Mouse (Mus musculus): ENCODE measurements around the gene Naa38.

Gene Naa38

GRCm38 (mm10) chr11:69413221-69414181 lies 18.2 kb downstream of the Naa38 start, which contains the start of gene Kdm6b:
Kdm6b (minus strand) TSS chr11:69413675.
- DNase-seq (ENCODE audit: low spot score in 2 of 2), result no peak

- DNase-seq (ENCODE audit: low spot score in 2 of 2), result no peak
Measured at GRCm38 (mm10) chr11:69414421-69415326, 19.4 kb downstream of the Naa38 start.

DNA sequence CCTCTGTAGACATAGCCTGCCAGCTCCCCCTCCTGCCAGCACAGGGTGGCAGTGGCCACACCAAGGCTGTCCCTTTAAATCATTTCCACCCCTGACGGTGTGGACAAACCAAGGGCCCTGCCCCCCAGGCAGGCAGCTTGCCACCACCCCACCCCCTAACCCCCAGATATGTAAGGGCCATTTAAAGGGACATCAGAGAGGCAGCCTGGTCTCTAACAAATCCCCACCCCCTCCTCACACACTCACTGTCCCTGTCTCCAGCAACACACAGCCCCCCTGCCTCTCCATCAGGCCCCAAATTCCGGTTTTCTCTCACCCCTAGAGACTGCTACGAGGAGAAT lies 20.0 kb downstream of the Naa38 start:
- DNase-seq (ENCODE audit: low spot score in 2 of 2), result peak in 1 of 2 experiments; percentile 69

DNA sequence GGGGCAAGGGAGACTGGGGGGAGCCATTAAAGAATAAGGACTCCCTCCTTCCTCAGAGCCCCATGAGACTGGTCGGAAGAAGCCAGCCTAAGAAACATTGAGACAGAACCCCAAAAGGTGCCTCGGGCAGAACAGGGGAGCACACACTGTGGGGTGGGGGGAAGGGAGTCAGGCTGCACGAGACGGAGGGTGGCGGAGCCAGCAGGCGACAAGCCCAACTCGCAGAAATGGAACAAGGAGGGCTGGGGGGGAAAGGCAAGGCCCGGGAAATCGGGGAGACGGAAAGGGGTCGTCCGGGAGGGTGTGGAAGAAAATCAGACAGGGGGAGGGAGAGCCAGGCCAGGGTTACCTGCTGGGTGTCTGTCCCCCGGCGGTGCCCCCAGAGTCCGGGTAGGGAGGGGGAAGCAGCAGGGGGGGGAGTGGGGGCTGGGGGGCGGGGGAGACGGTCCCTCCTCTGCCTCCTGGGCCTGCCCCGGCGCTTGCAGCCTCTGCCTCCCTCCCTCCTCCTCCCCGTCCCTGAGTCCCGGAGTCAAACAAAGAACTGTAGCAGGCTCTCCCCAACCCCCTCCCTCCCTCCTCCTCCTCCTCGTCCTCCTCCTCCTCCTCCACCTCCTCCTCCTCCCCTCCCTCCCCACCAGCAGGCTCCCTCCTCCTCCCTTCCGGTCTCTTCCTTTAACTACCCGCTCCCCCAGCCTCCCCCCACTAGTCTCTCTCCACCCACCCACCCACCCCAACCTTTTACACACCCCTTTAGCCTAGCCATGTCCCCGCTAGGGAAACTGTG lies 20.6 kb downstream of the Naa38 start:
- DNase-seq (ENCODE audit: low spot score in 2 of 2), result peak in 1 of 2 experiments; percentile 53

DNA sequence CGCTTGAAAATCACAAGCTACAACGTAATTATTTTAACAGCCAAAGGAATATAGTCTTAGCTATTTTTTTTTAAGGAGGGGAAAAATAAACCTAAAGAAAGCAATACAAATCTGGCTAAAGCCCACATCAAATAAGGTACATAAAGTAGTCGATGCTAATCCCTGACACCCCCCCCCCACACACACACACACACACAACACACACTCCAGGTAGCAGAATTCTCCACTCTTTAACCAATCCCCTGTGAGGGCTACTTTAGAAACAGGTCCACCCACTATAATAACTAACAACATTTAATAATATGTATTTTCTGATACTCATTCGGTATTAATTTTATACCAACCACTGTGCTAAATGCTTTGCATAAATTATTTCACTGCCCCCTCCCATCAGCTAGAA lies 21.2 kb downstream of the Naa38 start:
- DNase-seq (ENCODE audit: low spot score in 2 of 2), result no peak

DNA sequence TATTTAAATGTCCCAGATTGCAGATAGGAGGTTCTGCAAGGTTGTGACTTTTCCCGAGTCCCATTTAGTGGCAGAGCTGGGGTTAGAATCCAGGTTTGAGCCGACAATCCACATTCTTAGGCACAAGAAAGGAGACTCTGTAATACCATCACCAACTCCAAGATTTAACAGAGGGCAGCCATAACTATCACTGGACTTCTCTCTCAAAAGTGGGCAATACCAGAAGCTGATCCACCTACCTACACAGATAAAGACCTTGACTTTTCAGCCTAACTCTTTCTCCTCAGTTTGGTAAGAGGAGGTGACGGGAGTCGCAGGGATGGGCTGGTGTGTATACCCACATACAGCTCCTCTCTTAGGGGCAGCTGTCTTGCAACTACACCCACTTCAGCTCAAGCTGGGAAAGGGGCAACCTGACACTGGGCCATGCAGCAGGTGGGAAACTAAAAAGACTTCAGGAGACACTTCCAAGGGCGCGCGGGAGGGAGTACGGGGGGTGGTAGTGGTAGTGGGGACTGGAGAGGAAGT lies 21.7 kb downstream of the Naa38 start:
- DNase-seq (ENCODE audit: low spot score in 2 of 2), result no peak

DNA sequence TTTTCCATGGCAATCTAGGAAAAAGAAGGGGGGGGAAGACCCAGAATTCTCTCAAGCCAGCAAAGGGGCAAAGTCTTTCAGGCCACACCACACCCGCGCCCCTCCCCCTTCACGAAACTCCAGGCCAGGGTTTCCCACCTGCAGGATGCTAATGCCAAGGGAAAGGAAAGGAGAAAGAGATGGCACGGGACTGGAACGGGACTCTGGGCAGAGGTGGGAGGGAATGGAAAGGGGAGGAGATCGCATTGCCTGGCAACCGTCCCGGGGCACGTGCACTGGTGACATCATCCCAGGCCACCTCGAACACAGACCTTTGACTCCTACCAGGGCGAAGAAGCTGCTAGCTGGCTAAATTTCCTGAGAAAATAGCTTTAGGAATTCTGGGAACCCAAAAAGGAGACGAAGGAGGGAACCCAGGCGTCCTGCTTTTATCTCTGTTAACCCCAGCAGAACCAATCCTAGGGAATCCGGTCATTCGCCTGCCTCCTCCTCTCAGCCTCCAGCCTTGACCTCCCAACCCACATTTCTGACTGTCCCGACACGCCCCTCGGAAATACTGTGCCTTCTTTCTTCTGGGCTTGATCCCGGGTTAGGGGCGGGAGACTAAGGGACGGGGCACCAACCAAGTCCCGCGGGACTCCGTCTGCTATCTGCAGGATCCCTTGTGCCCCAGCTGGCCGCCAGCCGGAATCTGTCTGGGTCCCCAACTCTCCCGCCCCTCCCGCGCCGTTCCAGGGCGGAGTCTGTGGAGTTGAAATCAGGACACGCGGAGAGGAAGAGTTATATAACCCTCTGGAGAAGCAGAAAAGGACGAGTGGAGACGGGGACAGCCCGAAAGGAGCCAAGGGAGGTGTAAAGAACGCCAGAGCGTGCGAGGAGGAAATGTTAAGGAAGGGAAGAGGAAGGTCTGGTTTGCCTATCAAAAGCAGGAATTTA lies 22.4 kb downstream of the Naa38 start:
- peak; percentile 84 to 96 for DNase-seq (ENCODE audit: low spot score in 2 of 2)

- peak; percentile 70 to 89 for DNase-seq (ENCODE audit: low spot score in 2 of 2)
Measured at GRCm38 (mm10) chr11:69418481-69419442, 23.5 kb downstream of the Naa38 start.

GRCm38 (mm10) chr11:69419443-69419812 lies 24.1 kb downstream of the Naa38 start:
- DNase-seq (ENCODE audit: low spot score in 2 of 2), result peak in 1 of 2 experiments; percentile 46

DNA sequence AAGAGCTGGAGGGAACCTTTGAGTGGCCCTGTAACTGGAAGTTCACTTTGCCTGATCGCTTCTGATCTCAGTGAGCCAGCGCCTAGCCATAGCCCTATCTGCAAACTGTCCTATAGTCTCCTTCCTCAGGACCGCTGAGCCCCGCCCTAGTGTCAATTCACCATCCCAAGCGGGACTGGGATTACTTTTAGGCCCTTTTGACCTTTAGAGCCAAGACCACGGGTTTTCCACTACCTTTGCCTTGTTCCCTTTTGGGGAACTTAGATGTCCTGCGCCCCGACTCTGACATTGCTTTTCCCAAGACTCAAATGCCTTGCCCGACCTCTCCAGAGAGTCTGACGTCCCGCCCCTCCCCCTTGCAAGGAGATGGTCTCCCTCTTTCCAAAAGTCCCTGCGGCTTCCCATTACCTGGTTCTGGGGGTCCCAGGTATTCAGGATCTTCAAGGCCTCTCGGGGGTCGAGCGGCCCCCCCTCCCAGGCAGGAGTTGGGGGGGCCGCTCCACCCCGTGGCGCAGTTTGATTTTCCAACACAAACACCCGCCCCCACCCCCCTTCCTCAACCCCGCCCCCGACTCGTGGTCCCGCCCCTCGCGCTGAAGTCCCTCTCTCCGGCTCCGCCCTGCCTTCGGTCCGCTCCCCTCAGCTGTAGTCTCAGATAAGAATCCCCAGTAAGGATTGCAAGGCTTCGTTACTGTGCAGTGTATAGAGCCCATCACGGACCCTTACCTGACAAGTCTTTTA lies 24.7 kb downstream of the Naa38 start:
- no peak for DNase-seq (ENCODE audit: low spot score in 2 of 2)

DNA sequence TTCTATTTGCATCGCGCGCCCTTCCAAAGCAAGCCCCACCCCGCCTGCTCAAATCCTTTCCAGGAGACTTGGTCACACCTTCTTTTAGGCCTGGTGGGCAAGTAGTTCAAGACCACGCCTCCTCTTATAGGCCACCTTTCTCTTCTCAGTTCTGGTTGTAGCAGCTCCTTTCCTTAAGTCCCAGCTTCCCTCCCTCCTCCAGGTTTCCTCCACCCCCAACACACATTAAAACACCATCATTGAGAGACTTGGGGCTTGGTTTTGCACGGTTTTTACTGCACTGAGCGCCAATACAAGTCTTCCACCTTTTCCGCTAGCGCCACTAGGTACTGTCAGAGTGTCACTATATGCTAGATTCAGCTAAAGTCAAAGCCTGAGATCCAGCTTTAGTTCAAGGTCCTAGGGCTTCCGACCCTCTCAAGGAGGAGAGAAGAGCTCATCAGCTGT lies 25.3 kb downstream of the Naa38 start:
- DNase-seq (ENCODE audit: low spot score in 2 of 2), result no peak

GRCm38 (mm10) chr11:69421131-69421977 lies 26.1 kb downstream of the Naa38 start:
- DNase-seq (ENCODE audit: low spot score in 2 of 2), result no peak

DNA sequence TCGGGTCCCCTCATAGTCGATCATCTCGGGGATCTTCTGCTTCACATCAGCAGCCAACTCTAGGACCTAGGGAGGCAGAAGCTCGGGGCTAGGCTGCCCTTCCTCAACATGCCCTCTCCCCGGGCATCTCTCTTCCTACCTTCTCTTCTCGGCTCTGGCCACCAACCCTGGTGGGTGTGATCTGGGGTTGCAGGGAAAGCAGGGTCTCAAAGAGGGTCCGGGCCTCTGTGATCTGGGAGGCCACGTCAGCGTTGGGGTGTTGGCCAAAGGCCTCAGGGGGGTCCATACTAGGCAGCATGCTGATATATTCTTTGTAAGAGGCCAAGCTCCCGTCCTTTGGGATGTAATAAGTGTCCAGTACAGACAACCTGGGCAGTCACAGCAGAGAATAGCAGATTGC lies 27.6 kb downstream of the Naa38 start:
- no peak for DNase-seq (ENCODE audit: low spot score in 2 of 2)

GRCm38 (mm10) chr11:69423885-69424284 lies 28.6 kb downstream of the Naa38 start:
- DNase-seq (ENCODE audit: low spot score in 2 of 2), result no peak

- no peak for DNase-seq (ENCODE audit: low spot score in 2 of 2)
Measured at GRCm38 (mm10) chr11:69426246-69426645, 31.0 kb downstream of the Naa38 start.

GRCm38 (mm10) chr11:69428751-69429150 lies 33.5 kb downstream of the Naa38 start:
- no peak for DNase-seq (ENCODE audit: low spot score in 2 of 2)

DNA sequence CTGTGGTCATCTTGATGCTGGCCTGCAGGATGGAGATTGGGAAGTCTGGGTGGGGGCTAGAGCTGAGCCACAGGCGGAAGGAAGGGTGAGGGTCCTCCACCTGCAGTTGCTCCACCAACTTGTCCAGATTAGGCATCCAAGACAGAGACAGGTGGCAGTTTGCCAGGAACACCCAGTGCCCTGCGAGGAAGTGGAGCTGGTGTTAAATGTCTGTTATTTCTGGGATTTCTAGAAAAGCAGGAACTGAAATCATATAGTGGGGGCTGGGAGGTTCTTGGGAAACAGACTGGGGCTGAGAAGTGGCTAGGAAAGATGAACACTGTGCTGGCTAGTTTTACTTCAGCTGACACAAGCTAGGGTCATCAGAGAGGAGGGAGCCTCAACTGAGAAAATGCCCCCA lies 34.0 kb downstream of the Naa38 start:
- no peak for DNase-seq (ENCODE audit: low spot score in 2 of 2)
